Mouse (Mus musculus) heart, postnatal 0 days (tissue): ENCODE results near the gene Schip1.

Source experiments
- CTCF ChIP-seq: IDR thresholded peaks from 2 replicates; pipeline ENCODE4 v1.5.1; 2016; ENCODE audit warnings: antibody characterized with exemption, control low read depth, low read depth
- EP300 ChIP-seq: IDR thresholded peaks from 2 replicates; pipeline ENCODE4 v1.6.1; 2016; ENCODE audit warnings: antibody characterized with exemption, low read depth

DNA sequence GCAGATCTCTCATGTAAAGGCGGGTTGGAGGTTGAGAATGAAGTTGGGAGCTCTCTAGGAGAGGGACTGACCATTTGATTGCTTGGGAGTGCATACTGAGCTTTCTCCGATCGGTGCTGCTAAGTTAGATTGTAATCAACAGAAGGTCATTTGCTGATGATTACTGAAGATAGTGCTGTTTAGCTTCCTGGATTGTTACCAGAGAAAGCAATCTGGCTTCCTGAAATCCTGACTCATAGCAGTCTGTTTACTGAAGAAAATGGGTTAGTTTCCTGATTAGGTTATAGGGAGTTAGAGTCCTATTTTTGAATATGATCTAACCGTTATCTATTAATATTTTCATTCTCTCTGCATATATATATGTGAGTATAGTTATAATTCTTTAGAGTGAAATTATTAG lies 36.7 kb downstream of the Schip1 start:
- no peak for TF ChIP-seq CTCF
- TF ChIP-seq EP300, result no peak
